Mouse (Mus musculus): ENCODE data around the gene Smco4.
"Not testable (repeated sequence)": the region's sequence is repeated elsewhere in the genome, so short reads cannot be mapped to it uniquely, and the experiment has no call there.

Gene Smco4

GRCm38 (mm10) chr9:15541735-15542354 lies 48.6 kb downstream of the Smco4 start:
- DNase-seq (ENCODE audit: low spot score), result no peak

GRCm38 (mm10) chr9:15550461-15550961 lies 57.3 kb downstream of the Smco4 start:
- DNase-seq (ENCODE audit: low spot score), result no peak

- DNase-seq (ENCODE audit: low spot score), result not testable (repeated sequence)
Measured at GRCm38 (mm10) chr9:15551073-15551472, 57.8 kb downstream of the Smco4 start.

GRCm38 (mm10) chr9:15551933-15552851 lies 59.0 kb downstream of the Smco4 start:
- DNase-seq (ENCODE audit: low spot score), result no peak

GRCm38 (mm10) chr9:15553322-15553721 lies 60.1 kb downstream of the Smco4 start:
- no peak for DNase-seq (ENCODE audit: low spot score)

- DNase-seq (ENCODE audit: low spot score), result no peak
Measured at GRCm38 (mm10) chr9:15560451-15560850, 67.2 kb downstream of the Smco4 start.

GRCm38 (mm10) chr9:15562353-15562752 lies 69.1 kb downstream of the Smco4 start:
- no peak for DNase-seq (ENCODE audit: low spot score)

GRCm38 (mm10) chr9:15574750-15575454 lies 81.7 kb downstream of the Smco4 start:
- DNase-seq (ENCODE audit: low spot score), result no peak

GRCm38 (mm10) chr9:15578427-15578826 lies 85.2 kb downstream of the Smco4 start:
- no peak for DNase-seq (ENCODE audit: low spot score)

- DNase-seq (ENCODE audit: low spot score), result no peak
Measured at GRCm38 (mm10) chr9:15578946-15579345, 85.7 kb downstream of the Smco4 start.

- DNase-seq (ENCODE audit: low spot score), result no peak
Measured at GRCm38 (mm10) chr9:15580176-15580575, 86.9 kb downstream of the Smco4 start.

- DNase-seq (ENCODE audit: low spot score), result no peak
Measured at GRCm38 (mm10) chr9:15582026-15582425, 88.8 kb downstream of the Smco4 start.

GRCm38 (mm10) chr9:15584209-15584608 lies 91.0 kb downstream of the Smco4 start:
- DNase-seq (ENCODE audit: low spot score), result no peak

- no peak for DNase-seq (ENCODE audit: low spot score)
Measured at GRCm38 (mm10) chr9:15585956-15586355, 92.7 kb downstream of the Smco4 start.

GRCm38 (mm10) chr9:15587157-15587854 lies 94.1 kb downstream of the Smco4 start:
- DNase-seq (ENCODE audit: low spot score), result no peak

- no peak for DNase-seq (ENCODE audit: low spot score)
Measured at GRCm38 (mm10) chr9:15594148-15594547, 100.9 kb downstream of the Smco4 start.

All from left cerebral cortex, adult 11 months (tissue).